Mouse (Mus musculus) B cell, adult 2 months (primary cell): Measurements from ENCODE around the gene Ptprd.

Experiments used
- DNase-seq, 2 experiments: peaks; one replicate each; pipeline ENCODE4 v3.0.0; 2022

Ptprd gene

DNA sequence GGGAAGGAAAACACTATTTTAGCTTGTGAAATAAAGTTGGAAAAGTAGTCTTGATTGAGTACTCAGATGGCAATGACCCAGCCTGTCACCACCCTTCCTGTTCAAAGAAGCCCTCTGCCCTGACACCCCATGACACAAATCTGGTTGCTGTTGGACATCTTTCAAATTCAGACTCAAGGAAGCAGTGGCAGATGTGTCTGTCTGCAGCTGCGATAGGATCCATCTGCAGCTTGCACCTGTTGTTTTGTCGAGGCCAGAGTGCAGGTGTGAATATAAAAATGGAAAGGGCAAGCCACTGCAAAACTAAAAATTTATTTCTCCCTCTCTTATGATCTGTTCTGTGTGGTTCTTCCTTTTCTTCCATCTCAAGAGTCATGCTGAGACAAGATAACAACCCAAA is 978.5 kb downstream of the Ptprd start:
- no peak for DNase-seq

DNA sequence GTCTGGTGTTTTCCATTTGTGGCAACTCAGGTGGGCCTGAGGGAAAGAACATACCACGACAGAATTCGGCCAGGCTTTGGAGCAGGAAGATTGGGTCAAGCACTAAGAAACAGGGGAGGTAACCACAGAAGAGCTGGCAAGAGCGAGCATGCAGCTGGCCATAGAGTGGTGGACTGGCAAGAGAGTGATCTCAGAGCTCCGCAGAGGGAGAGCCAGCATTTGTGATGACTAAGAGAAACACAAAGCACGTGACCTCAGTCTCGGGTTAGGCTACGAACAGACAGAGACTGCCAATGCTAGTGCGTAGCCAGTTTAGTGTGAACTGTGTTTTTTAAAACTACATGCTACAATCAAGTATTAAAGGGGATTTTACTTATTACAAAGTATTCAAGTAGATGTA is 1042.9 kb downstream of the Ptprd start:
- DNase-seq = no peak

DNA sequence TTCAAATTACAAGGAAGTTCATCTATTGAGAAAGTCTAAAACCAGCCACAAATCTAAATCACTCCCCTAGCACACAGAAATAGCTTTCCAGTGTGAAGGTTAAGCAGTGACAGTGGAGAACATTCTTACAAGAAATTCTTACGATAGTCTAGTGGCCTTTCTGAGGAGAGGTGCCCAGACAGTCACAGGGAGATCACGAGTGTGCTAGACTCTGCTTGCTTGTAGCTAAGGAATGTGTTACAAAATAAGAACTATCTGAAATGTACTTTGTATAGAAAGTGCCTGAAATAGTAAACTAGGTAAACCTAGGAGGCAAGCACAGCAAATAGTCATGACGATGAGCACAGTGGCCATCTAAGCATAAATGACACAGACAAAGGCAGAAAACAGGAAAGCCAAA is 1054.2 kb downstream of the Ptprd start:
- no peak for DNase-seq

DNA sequence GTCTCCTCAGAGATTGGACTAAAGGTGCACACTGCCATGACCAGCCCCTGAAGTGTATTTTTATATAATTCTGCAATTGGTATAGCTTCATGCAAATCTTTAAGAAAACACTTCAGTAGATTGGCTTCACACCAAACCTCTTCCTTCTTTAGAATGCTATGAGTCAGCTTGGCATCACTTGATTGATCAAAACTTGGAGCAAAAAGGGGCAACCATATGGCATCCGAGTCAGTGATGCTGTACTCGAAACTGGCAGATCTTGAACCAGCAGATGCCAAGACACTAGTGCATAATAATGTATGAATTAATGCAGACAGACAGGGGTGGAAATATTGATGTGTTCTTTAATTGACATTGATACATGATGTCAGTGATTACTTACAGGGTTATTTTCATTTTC is 1056.2 kb downstream of the Ptprd start:
- DNase-seq = no peak

GRCm38 (mm10) chr4:77155037-77155436 is 1056.7 kb downstream of the Ptprd start:
- DNase-seq = no peak

- no peak for DNase-seq
Observed at GRCm38 (mm10) chr4:77124852-77125251, 1086.9 kb downstream of the Ptprd start.

DNA sequence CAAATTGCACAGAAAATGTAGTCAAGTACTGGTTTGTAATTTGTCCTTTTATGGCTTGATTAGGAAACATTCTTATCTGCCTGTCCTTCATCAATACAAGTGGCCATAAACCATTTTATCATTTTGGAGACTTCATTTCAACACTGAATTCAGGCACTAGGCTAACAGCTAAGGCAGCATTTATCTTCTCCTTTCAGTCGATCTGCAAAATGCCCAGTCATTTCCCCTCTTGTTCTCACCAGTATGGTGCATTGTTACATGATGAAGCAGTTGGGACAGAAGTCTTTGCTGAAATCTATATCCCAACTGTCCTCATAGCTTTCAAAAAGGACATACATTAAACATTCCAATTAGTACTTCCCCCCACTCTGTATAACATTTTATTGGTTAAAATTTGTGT is 1100.9 kb downstream of the Ptprd start:
- DNase-seq = no peak

DNA sequence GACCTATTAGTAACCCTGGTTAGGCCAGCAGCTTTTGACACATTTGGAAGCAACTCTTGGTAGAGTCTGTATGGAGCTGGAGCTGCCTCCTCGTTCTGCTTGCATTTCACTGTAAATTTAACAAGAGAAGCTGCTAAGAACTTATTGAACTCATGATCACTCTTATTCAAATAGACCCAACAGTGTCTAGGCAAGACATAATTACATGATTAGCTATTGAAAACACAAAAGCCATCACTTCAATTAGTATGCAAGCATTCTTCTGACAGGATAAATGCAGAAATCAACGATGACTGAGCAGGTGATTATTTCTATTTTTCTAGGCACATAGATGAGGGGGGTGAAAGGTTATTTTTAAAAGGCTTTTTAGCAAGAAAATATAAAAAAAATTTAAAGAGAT is 1104.5 kb downstream of the Ptprd start:
- no peak for DNase-seq

DNA sequence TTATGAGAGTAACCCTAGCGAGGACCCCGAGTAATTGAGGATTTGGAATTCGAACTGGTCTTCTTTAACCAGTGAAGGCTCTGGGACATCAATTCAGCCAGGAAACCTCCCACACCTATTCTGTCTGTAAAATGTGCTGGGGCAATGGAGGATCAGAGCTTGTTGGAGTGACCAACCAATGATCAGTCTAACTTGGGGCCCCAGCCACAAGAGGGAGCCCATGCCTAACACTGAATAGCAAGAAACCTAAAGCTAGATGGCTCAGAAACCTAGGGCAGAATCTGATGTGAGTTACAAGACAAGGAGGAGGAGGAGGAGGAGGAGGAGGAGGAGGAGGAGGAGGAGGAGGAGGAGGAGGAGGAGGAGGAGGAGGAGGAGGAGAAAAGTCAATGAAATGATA is 1128.6 kb downstream of the Ptprd start:
- no peak for DNase-seq

- no peak for DNase-seq
Observed at GRCm38 (mm10) chr4:77077607-77078006, 1134.2 kb downstream of the Ptprd start.

- DNase-seq = no peak
Observed at GRCm38 (mm10) chr4:77050536-77051207, 1161.1 kb downstream of the Ptprd start.

- no peak for DNase-seq
Observed at GRCm38 (mm10) chr4:77004483-77004882, 1207.3 kb downstream of the Ptprd start.

DNA sequence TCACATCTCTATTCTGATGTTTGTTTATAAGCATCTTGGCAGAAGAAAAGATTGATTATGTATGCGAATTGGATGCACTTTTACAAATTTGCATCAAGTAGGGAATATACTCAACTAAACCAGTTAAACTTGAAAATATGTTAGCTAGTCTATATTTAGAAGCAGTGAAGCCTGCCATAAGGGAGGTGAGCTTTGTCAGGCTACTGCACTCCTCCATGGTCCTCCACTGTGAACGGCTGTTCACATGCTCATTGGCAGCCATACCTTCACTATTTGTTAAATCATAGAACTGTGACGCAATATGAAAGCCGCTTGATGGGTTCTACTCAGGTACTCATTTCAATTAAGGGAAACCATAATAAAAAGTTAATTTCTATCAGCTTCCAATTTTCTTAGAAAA is 1215.6 kb downstream of the Ptprd start:
- DNase-seq = no peak

GRCm38 (mm10) chr4:76989961-76990360 is 1221.8 kb downstream of the Ptprd start:
- no peak for DNase-seq

- DNase-seq = no peak
Observed at GRCm38 (mm10) chr4:76977056-76977809, 1234.5 kb downstream of the Ptprd start.

DNA sequence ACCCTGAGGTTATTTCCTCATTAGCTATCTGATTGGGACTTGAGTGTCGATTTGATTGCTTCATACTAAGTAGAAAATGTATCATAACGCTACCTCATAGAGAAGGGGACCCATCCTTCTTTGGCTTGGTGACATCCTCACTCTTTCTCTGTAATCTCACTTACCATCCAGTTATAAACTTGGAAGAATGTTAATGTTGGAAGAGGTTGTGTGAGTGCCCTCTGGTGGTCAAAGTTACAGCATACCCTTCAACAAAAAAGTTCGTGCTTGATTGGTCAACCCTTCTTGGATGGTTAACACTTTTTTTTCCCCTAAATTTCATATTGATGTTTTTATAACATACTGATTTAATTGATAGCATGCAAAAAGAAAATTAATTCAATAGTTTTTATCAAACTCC is 1263.5 kb downstream of the Ptprd start:
- DNase-seq = no peak

DNA sequence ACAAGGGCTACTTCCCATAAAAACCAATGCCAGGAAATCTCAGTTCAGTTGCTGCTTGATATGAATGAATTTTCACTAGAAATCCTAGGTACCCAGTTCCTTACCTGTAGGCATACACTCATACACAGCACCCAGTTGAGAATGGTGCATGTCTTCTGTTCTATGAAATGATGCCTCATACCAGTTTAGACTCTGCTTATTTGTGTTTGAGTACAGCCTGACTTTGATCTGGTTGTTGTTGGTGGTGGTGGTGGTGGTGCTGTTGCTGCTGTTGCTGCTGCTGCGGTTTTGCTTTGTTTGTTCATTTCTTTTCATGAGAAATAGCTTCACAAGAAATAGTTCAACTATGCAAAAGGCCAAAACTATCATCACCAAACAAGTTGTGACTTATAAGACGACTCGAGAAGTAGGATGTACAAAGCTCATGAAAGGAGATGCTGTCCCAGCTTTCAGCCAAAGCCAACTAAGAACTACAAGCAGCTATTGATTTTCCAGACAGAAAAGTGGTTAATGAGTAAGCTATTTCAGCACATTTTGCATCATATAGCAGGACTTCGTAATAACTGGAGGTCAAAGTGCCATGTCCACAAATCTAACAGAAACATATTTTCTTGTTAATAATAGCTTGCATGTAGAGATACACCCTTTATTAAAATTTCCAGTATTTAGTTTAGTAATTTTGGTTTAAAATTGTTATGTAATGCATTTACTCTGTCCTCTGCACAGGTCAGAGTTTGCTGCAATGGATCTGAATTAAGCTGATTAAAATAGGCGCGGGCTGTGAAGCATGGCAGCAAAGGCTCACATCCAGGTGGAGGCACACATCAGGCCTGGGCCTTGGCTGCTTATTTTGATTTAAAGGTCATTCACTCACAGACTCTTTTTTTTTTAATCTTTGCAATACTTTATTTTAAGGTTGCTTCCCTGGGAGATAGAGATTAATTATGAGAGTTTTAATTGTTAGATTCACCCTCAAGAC is 1270.1 kb downstream of the Ptprd start:
- DNase-seq = no peak

GRCm38 (mm10) chr4:76931559-76931958 is 1280.2 kb downstream of the Ptprd start:
- DNase-seq = no peak

DNA sequence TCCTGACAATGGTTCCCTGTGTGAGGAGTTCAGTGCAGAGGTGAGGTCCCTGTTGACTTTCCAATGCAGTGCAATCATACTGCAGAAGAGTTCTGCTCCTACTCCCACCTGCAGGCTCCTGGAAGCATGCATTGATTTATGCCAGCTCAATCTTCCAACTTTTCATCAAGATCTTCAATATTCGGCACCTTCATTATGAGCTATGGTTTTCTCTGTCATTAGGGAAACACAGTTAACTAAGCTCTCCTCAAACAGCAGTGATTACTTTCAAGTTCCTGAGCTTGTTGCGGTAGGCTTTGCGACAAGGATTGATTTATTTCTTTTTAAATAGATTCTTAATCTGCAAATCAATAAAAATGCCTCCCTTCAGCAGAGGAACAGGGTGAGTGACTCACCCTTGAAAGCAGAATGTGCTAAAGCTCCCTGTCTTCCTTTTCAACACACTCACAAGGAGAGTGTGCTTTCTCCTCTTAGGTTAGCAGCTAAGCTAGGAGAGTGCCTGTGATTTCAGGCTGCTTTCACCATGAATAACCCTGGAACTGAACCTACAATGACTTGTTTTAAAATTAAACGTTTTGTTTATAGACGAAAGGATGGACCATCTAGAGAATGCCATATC is 1298.1 kb downstream of the Ptprd start:
- no peak for DNase-seq

DNA sequence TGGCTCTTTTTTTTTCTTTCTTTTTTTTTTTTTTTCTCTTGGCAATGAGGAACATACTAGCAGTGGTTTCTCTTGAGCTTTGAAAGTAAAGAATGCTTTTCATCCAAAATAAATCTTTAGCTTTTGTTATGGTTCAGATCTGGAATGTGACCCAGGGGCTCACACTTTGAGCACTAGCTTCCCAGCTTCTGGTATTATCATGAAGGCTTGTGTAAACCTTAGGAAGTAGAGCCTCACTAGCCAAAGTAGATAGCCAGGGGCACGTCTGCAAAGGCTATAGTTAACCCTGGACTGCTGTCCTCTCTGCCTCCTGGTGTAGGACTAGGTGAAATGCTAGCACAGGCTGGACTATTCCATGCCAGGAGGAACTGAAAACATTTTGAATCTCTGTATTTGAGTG is 1310.1 kb downstream of the Ptprd start:
- DNase-seq = no peak

DNA sequence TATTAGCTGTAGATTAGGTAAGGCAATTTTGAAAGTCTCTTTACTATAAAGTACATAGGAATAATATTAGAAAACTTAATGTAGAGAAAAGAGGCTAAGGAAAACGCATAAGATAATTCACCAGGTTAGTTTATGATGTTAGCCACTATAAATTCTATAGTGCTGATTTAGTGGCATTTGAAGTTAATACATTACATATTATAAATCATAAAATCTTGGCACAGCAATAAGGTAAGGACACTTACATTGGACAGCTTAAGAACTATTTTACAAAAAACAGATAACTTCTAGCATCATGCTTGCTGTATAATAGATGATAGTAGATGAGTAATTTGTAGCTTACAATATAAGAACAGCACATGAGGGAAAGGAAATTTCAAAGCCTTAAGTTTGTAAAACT is 1322.1 kb downstream of the Ptprd start:
- DNase-seq = no peak

- no peak for DNase-seq
Observed at GRCm38 (mm10) chr4:76881610-76882009, 1330.2 kb downstream of the Ptprd start.

- DNase-seq = no peak
Observed at GRCm38 (mm10) chr4:76870971-76871370, 1340.8 kb downstream of the Ptprd start.
